Mouse (Mus musculus): ENCODE measurements around the gene Zbtb7b.

DNA sequence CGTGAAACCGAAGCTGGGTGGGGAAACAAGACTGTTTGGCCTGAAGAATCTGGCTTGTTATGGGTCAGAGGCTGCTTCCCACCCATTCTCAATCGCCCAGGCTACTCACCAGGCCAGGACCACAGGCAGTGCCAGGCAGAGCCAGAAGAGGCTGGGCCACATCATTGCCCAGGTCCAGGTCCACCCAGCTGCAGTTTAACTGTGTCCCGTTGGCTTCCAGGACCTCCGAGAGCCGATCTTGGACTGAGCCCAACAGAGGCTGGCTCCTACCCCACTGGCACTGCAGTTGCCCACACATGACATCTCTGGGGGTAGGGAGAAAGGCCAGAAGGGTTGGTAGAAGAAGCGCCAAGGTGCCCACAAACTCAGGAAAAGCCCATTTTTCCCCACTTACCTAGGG is 51.3 kb downstream of the Zbtb7b start:
- TF ChIP-seq CTCF (IDR thresholded peaks at IDR 0.05; ENCODE audit: low read depth, low read length) (no peak), POLR2A (IDR thresholded peaks at IDR 0.05; ENCODE audit: borderline replicate concordance, low read depth, low read length) (no peak)

Data from bone marrow macrophage, adult 2 months (primary cell).